Mouse (Mus musculus) stomach, embryonic 16.5 days (tissue): Measurements from ENCODE around the gene Klk10. TPM values are rescaled to one million over a fixed set of nuclear protein-coding genes. Genes with fewer than 3 reads are reported as not detected.

ENCODE experiments used
- polyA plus RNA-seq: library from polyadenylated mRNA; unstranded; fragments of >200 nt; fragmentation: Nextera tagmentation; extraction: Ambion mirVana; gene quantifications from 2 replicates; pipeline ENCODE4 v1.2.1, GENCODE M21; 2015

The Klk10 gene
- polyA plus RNA-seq, 1 experiment from 2014 or later = 42.4 TPM

Other genes with a start within 250 kb of the Klk10 start
- 3.0 and 3.7 TPM in 2 replicates for gene Cd33, start 236.6 kb upstream of the Klk10 start, polyA plus RNA-seq
- gene Zfp658, start 218.8 kb upstream of the Klk10 start, polyA plus RNA-seq = 3.5 and 3.6 TPM in 2 replicates
- 11.3 and 12.9 TPM in 2 replicates for gene Zfp719, start 201.4 kb upstream of the Klk10 start, polyA plus RNA-seq
- gene Zfp819, start 173.9 kb upstream of the Klk10 start, polyA plus RNA-seq = not detected in 2 replicates
- gene Ceacam18, start 146.3 kb upstream of the Klk10 start, polyA plus RNA-seq = 1.0 and 1.4 TPM in 2 replicates
- 2.2 and 2.6 TPM in 2 replicates for gene Siglece, start 120.9 kb upstream of the Klk10 start, polyA plus RNA-seq
- 11.7 and 12.2 TPM in 2 replicates for gene Ctu1, start 109.0 kb upstream of the Klk10 start, polyA plus RNA-seq
- gene Klk14, start 90.6 kb upstream of the Klk10 start, polyA plus RNA-seq = 0.28 and 1.1 TPM in 2 replicates
- gene Klk13, start 68.5 kb upstream of the Klk10 start, polyA plus RNA-seq = 17.6 and 46.1 TPM in 2 replicates
- 7.3 and 16.2 TPM in 2 replicates for gene Klk12, start 12.1 kb upstream of the Klk10 start, polyA plus RNA-seq
- 25.3 and 37.4 TPM in 2 replicates for gene Klk11, start 6.4 kb upstream of the Klk10 start, polyA plus RNA-seq
- gene Klk9, start 10.9 kb downstream of the Klk10 start, polyA plus RNA-seq = 2.7 and 5.3 TPM in 2 replicates
- 31.0 and 55.1 TPM in 2 replicates for gene Klk8, start 16.5 kb downstream of the Klk10 start, polyA plus RNA-seq
- gene Klk7, start 30.3 kb downstream of the Klk10 start, polyA plus RNA-seq = 0.22 and 0.66 TPM in 2 replicates
- 0.30 and 0.42 TPM in 2 replicates for gene Klk6, start 43.5 kb downstream of the Klk10 start, polyA plus RNA-seq
- gene Klk5, start 60.9 kb downstream of the Klk10 start, polyA plus RNA-seq = 0.10 TPM in 1 of 2 replicates, not detected in the other
- 0.18 TPM in 1 of 2 replicates, not detected in the other for gene Klk4, start 100.1 kb downstream of the Klk10 start, polyA plus RNA-seq
- not detected in 2 replicates for gene Klk15, start 152.7 kb downstream of the Klk10 start, polyA plus RNA-seq
- 1.3 and 1.5 TPM in 2 replicates for gene Klk1b8, start 169.6 kb downstream of the Klk10 start, polyA plus RNA-seq
- not detected in 2 replicates for gene Klk1b1, start 185.7 kb downstream of the Klk10 start, polyA plus RNA-seq
- not detected in 2 replicates for gene Klk1b9, start 195.0 kb downstream of the Klk10 start, polyA plus RNA-seq
- gene Klk1b11, start 214.8 kb downstream of the Klk10 start, polyA plus RNA-seq = 0.36 TPM in 1 of 2 replicates, not detected in the other
- 0.94 TPM in 1 of 2 replicates, not detected in the other for gene Klk1b26, start 231.1 kb downstream of the Klk10 start, polyA plus RNA-seq